ENCODE assay signal across 7 mouse cellular contexts in the genomic region with DNA sequence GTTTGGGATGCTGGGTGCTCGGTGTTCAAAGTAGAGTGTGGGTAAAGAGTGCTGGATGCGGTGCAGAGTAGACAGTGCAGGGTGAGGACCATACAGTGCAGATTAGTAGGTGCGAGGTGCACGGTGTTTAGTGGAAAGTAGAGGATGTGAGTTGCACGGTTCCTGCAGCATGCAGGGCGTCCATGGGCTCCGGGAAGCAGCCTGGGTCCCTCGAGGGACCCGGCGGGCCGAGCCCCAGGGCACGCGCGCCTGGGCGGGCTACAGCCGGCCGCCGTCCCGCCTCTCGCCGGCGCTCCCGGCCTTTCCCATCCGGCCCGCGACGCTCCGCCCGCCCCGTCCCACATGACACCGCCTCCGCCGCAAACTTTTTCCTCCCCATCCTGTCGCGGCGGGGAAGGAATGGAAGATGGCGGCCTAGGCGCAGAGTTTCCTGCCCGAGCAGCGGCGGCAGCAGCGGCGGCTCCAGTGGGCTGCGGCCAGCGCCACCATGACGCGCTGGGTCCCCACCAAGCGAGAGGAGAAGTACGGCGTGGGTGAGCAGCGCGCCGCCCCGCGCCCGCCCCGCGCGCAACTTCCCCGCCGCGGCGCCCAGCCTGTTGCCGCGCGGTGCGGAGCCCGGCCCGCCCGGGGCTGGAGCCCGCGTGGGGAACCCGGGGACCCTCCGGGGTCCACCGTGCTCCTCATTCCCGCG. TPM values are rescaled to one million over a fixed set of nuclear protein-coding genes. Genes with fewer than 3 reads are reported as not detected.
A peak's percentile ranks its signal among the peaks of the same experiment; 100 is the strongest.
DNase-seq lines count a peak whose midpoint lies in the region; ATAC-seq lines count a peak whose summit lies in the region.

A gene (plus strand): TSS at position 343 of the 691 bp plus-strand sequence.

- 1% methylated on average over 73 of the region's 77 CpGs for WGBS in limb, embryonic 12.5 days
- WGBS in midbrain, embryonic 12.5 days = 3% methylated on average over 69 of the region's 77 CpGs
- WGBS in stomach, embryonic 16.5 days = under 1% methylated on average over 77 of the region's 77 CpGs

- no peaks in the 10 kb centered on the region for H3K9me3 ChIP-seq in limb, embryonic 12.5 days
- H3K9me3 ChIP-seq in midbrain, embryonic 12.5 days = no peaks in the 10 kb centered on the region
- no peaks in the 10 kb centered on the region for H3K9me3 ChIP-seq in stomach, embryonic 16.5 days (replicated peaks; ENCODE audit: control insufficient read depth, low read length)

- ATAC-seq in limb, embryonic 12.5 days (ENCODE audit: insufficient number of reproducible peaks, insufficient read depth, low FRiP score, low TSS enrichment, low read depth) = peak; percentile 82
- peak; percentile 85 for ATAC-seq in midbrain, embryonic 12.5 days (ENCODE audit: low FRiP score, low read depth)
- ATAC-seq in stomach, embryonic 16.5 days (ENCODE audit: insufficient read depth, low FRiP score) = peak; percentile 86

- peak within 1 kb of the TSS; percentile 77 for H3K4me2 ChIP-seq in limb, embryonic 12.5 days
- H3K4me2 ChIP-seq in midbrain, embryonic 12.5 days (replicated peaks) = peak within 1 kb of the TSS; percentile 95
- peak within 1 kb of the TSS; percentile 83 for H3K4me2 ChIP-seq in stomach, embryonic 16.5 days (ENCODE audit: low read depth, low read length)

- peak within 1 kb of the TSS; percentile 95 for H3K9ac ChIP-seq in limb, embryonic 12.5 days (replicated peaks)
- peak within 1 kb of the TSS; percentile 68 for H3K9ac ChIP-seq in midbrain, embryonic 12.5 days (replicated peaks)
- peak within 1 kb of the TSS; percentile 97 for H3K9ac ChIP-seq in stomach, embryonic 16.5 days (ENCODE audit: low read length)

- peaks cover 5% of the 10 kb centered on the region; the same call in 1 of the 2 replicates for H3K36me3 ChIP-seq in limb, embryonic 12.5 days
- no peaks in the 10 kb centered on the region for H3K36me3 ChIP-seq in midbrain, embryonic 12.5 days
- no peaks in the 10 kb centered on the region for H3K36me3 ChIP-seq in stomach, embryonic 16.5 days (ENCODE audit: control insufficient read depth, insufficient read depth, low read length)

- peak; percentile 85 for DNase-seq in adrenal gland, postnatal 25 days
- peak; percentile 49 for DNase-seq in embryo, embryonic 11.5 days (ENCODE audit: low read depth, low spot score)
- DNase-seq in heart, adult 11 months = peak; percentile 99
- DNase-seq in kidney, adult 11 months = peak; percentile 67

- peak within 1 kb of the TSS; percentile 80 for H3K4me3 ChIP-seq in limb, embryonic 12.5 days (replicated peaks)
- H3K4me3 ChIP-seq in midbrain, embryonic 12.5 days = peak within 1 kb of the TSS; percentile 65
- H3K4me3 ChIP-seq in stomach, embryonic 16.5 days (replicated peaks; ENCODE audit: low read length) = peak within 1 kb of the TSS; percentile 91

- H3K4me1 ChIP-seq in limb, embryonic 12.5 days (replicated peaks) = peaks cover 33% of the 10 kb centered on the region
- peaks cover 20% of the 10 kb centered on the region for H3K4me1 ChIP-seq in midbrain, embryonic 12.5 days
- H3K4me1 ChIP-seq in stomach, embryonic 16.5 days (ENCODE audit: control insufficient read depth, insufficient read depth, low read length) = peaks cover 33% of the 10 kb centered on the region

- peak within 1 kb of the TSS; percentile 96 for H3K27ac ChIP-seq in limb, embryonic 12.5 days
- H3K27ac ChIP-seq in midbrain, embryonic 12.5 days (replicated peaks) = 0 out of 2 replicates have a peak within 1 kb of the TSS, but pooled peaks have one; percentile 35
- peak within 1 kb of the TSS; percentile 93 for H3K27ac ChIP-seq in stomach, embryonic 16.5 days (ENCODE audit: low read length)

- no peaks in the 10 kb centered on the region for H3K27me3 ChIP-seq in limb, embryonic 12.5 days
- H3K27me3 ChIP-seq in midbrain, embryonic 12.5 days = peaks cover 36% of the 10 kb centered on the region
- H3K27me3 ChIP-seq in stomach, embryonic 16.5 days (ENCODE audit: control insufficient read depth, insufficient read depth, low read length) = no peaks in the 10 kb centered on the region

RNA-seq across cellular contexts. Expression of the gene that starts here (rescaled TPM):
- 182 and 201 TPM in 2 replicates for total RNA-seq in adrenal gland, postnatal 25 days (2021)
- polyA plus RNA-seq in limb, embryonic 12.5 days (2016; fragmentation: Nextera tagmentation; extraction: Ambion mirVana) = 47.9 and 57.0 TPM in 2 replicates
- polyA plus RNA-seq in midbrain, embryonic 12.5 days (2016; fragmentation: Nextera tagmentation; extraction: Ambion mirVana) = 17.7 and 18.4 TPM in 2 replicates
- 31.3 and 32.2 TPM in 2 replicates for polyA plus RNA-seq in stomach, embryonic 16.5 days (2015; fragmentation: Nextera tagmentation; extraction: Ambion mirVana)

Comparison
In these comparisons a context has a peak if more than half of its experiments do, and no peak if none do; other contexts are left out.
1. Peak in every context shown above with its lines: DNase-seq, ATAC-seq, H3K4me3 ChIP-seq and H3K27ac ChIP-seq.
2. DNase-seq: peak in every context shown above with its lines; median percentile 99 in heart, adult 11 months; 85 in adrenal gland, postnatal 25 days; 67 in kidney, adult 11 months; 49 in embryo, embryonic 11.5 days.
3. H3K27ac ChIP-seq: peak in every context shown above with its lines; median percentile 96 in limb, embryonic 12.5 days; 93 in stomach, embryonic 16.5 days; 35 in midbrain, embryonic 12.5 days.